Mouse (Mus musculus) limb, embryonic 11.5 days (tissue): Measurements from ENCODE around the gene Opcml. TPM values are rescaled to one million over a fixed set of nuclear protein-coding genes. Genes with fewer than 3 reads are reported as not detected.

Experiments used
- ATAC-seq: fragments of 200-750 bp; cut with Nextera tagmentation; 2 replicates; pipeline ENCODE4 v1.8.0; 2017; ENCODE audit warnings: low read depth; ENCODE audit not compliant: insufficient number of reproducible peaks, low FRiP score, low TSS enrichment
- DNase-seq: peaks from one replicate; pipeline ENCODE4 v3.0.0-alpha.2; 2015; ENCODE audit warnings: low spot score
- H3K27ac ChIP-seq: fragments of 300-500 bp; sonication (generic); replicated peaks from 2 replicates; pipeline ENCODE4 v1.5.1; 2014; ENCODE audit warnings: low read depth, mild to moderate bottlenecking, low read length
- H3K27me3 ChIP-seq: fragments of 300-500 bp; sonication (generic); 2 replicates; pipeline ENCODE4 v1.6.1; 2014; ENCODE audit warnings: mild to moderate bottlenecking, low read length, mixed read lengths; ENCODE audit not compliant: control insufficient read depth, insufficient read depth
- H3K36me3 ChIP-seq: fragments of 300-500 bp; sonication (generic); 2 replicates; pipeline ENCODE4 v1.6.1; 2014; ENCODE audit warnings: mild to moderate bottlenecking, low read length, moderate library complexity, mixed read lengths; ENCODE audit not compliant: control insufficient read depth, insufficient read depth
- H3K4me1 ChIP-seq: fragments of 300-500 bp; sonication (generic); 2 replicates; pipeline ENCODE4 v1.6.1; 2014; ENCODE audit warnings: low read length, mixed read lengths; ENCODE audit not compliant: control insufficient read depth, insufficient read depth
- H3K4me2 ChIP-seq: fragments of 300-500 bp; sonication (generic); 2 replicates; pipeline ENCODE4 v1.6.1; 2014; ENCODE audit warnings: low read depth, mild to moderate bottlenecking, moderate library complexity; ENCODE audit not compliant: severe bottlenecking
- H3K4me3 ChIP-seq: fragments of 300-500 bp; sonication (generic); 2 replicates; pipeline ENCODE4 v1.5.1; 2014; ENCODE audit warnings: low read depth, low read length
- H3K9ac ChIP-seq: fragments of 300-500 bp; sonication (generic); 2 replicates; pipeline ENCODE4 v1.6.1; 2014; ENCODE audit warnings: mild to moderate bottlenecking, low read length
- H3K9me3 ChIP-seq: fragments of 300-500 bp; sonication (generic); 2 replicates; pipeline ENCODE4 v1.6.1; 2016; ENCODE audit warnings: low read length; ENCODE audit not compliant: control insufficient read depth
- WGBS: fragments of 180-500 bp; shearing (Covaris S2); extraction: QIAGEN DNeasy Blood & Tissue Kit; methylation state at CpG from one replicate; pipeline ENCODE4 v1.1.7; 2014; 5-methylcytosine and 5-hydroxymethylcytosine counted together
- polyA plus RNA-seq: library from polyadenylated mRNA; unstranded; fragments of >200 nt; fragmentation: Nextera tagmentation; extraction: Ambion mirVana; gene quantifications from 2 replicates; pipeline ENCODE4 v1.2.1, GENCODE M21; 2014

Opcml gene
- polyA plus RNA-seq, 1 experiment from 2014 or later = 0.20 TPM

DNA sequence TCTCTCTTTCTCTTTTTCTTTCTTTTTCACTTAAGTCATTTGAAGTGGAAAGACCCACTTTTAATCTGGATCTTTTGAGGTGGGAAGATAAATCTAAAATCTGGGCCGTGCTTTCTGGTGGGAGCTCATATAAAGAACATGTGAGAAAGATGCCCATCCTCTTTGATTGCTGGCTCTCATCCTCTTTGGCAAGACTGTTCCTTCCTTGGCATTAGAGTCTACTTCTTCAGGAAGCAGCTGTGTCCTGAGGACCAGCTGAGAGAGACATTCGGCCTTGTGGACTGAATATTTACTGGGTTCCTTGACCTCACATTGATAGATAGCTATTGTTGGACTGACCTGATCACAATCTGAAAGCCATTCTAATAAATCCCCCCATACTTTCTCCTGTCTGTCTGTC lies 331.3 kb downstream of the Opcml start:
- Histone ChIP-seq H3K9ac (no peak overlapping the region), H3K4me1 (no peaks in the 10 kb centered on the region), H3K4me2 (no peak overlapping the region), H3K27ac (no peak overlapping the region), H3K4me3 (no peak overlapping the region), H3K27me3 (no peaks in the 10 kb centered on the region), H3K9me3 (no peaks in the 10 kb centered on the region), H3K36me3 (no peaks in the 10 kb centered on the region)
- ATAC-seq = no peak
- WGBS = 84% methylated on average over 2 of the region's 2 CpGs
- DNase-seq = no peak

DNA sequence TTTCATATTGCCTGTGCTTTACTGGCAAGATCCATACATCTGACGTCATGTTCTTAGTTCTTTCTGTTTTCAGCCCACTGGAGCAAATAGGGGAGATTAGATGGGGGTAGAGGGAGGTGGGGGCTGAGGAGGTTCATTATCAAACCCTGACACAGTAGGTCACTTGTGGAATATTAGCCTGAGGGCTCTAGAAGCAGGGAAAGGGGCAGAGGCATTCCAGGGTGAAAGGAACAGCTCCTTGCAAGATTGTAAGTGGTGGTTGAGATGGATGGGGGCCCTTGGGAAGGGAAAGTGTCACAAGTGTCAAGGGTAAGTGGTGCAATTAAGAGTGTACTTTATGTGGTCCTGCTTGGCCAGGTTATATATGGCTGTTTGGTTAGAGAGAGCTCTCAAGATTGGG lies 338.2 kb downstream of the Opcml start:
- Histone ChIP-seq H3K36me3 (no peaks in the 10 kb centered on the region), H3K4me1 (no peaks in the 10 kb centered on the region), H3K4me3 (no peak overlapping the region), H3K4me2 (no peak overlapping the region), H3K27ac (no peak overlapping the region), H3K9me3 (no peaks in the 10 kb centered on the region), H3K27me3 (no peaks in the 10 kb centered on the region), H3K9ac (no peak overlapping the region)
- 70% methylated on average over 1 of the region's 1 CpGs for WGBS
- no peak for ATAC-seq
- DNase-seq = no peak

- DNase-seq = no peak
- Histone ChIP-seq H3K4me3 (no peak overlapping the region), H3K4me2 (no peak overlapping the region), H3K27ac (no peak overlapping the region), H3K4me1 (no peaks in the 10 kb centered on the region), H3K36me3 (no peaks in the 10 kb centered on the region), H3K9ac (no peak overlapping the region), H3K27me3 (no peaks in the 10 kb centered on the region), H3K9me3 (no peaks in the 10 kb centered on the region)
- WGBS = 83% methylated on average over 1 of the region's 1 CpGs
- no peak for ATAC-seq
Observed at GRCm38 (mm10) chr9:28131521-28131920, 340.9 kb downstream of the Opcml start.

GRCm38 (mm10) chr9:28136614-28137013 lies 346.0 kb downstream of the Opcml start:
- Histone ChIP-seq H3K36me3 (no peaks in the 10 kb centered on the region), H3K9me3 (no peaks in the 10 kb centered on the region), H3K27me3 (no peaks in the 10 kb centered on the region), H3K27ac (no peak overlapping the region), H3K4me1 (no peaks in the 10 kb centered on the region), H3K9ac (no peak overlapping the region), H3K4me2 (no peak overlapping the region), H3K4me3 (no peak overlapping the region)
- ATAC-seq = no peak
- WGBS = 56% methylated on average over 2 of the region's 2 CpGs
- DNase-seq = no peak

DNA sequence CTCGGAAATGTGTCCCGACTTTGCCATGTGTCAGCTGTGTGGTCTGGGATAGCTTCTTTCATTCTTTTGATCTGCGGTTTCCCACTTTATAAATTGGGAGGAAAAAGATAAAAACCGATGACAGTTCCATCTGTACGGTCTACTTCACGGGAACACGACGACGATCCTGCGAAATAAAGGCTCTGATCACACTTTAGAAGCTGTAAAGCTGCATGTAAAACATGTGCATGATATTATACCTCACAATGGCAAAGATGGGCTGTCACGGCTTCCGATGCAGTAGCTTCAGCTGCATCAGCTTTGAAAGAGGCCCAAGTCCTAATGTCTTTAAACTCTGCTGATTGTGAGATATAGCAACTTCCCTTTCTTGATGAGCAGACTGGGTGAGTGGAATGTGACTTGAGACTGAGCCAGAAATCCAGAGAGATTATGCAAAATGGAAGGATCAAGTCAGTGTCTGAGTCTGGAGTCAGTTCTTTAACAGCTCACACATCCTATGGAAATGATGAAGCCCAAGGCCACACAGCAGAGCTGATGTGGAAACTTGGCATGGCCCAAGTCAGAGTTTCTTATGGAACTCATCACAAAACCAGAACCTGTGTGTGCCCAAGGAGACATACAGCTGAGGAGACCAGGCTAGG lies 349.5 kb downstream of the Opcml start:
- no peak overlapping the region for H3K27ac ChIP-seq
- no peak overlapping the region for H3K9ac ChIP-seq
- H3K36me3 ChIP-seq = no peaks in the 10 kb centered on the region
- no peak overlapping the region for H3K4me2 ChIP-seq
- H3K4me3 ChIP-seq = no peak overlapping the region
- H3K27me3 ChIP-seq = no peaks in the 10 kb centered on the region
- no peak for DNase-seq
- no peaks in the 10 kb centered on the region for H3K4me1 ChIP-seq
- H3K9me3 ChIP-seq = no peaks in the 10 kb centered on the region
- ATAC-seq = no peak
- 82% methylated on average over 12 of the region's 12 CpGs for WGBS

DNA sequence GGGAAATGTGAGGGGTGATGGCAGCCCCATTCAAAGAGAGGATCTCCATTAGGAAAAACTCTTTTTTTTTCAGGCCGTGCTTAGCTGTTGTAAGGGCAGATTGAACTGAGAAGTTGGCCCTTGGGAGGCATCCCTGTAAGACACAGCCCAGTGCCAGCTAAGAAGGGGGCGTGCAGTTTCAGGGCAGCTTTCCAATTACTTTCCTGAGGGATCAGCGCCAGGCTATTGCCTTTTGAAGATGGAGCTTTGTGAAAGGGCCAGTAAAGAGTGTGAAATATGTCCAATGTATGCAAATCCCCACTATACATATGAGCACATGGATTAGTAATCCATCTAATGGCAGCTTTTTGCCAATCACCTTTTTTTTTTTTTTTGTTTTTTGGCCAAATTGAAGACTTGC lies 358.9 kb downstream of the Opcml start:
- H3K36me3 ChIP-seq = no peaks in the 10 kb centered on the region
- H3K4me3 ChIP-seq = no peak overlapping the region
- H3K4me2 ChIP-seq = no peak overlapping the region
- H3K4me1 ChIP-seq = no peaks in the 10 kb centered on the region
- DNase-seq (no peak), ATAC-seq (no peak)
- WGBS = 91% methylated on average over 3 of the region's 3 CpGs
- no peaks in the 10 kb centered on the region for H3K27me3 ChIP-seq
- no peak overlapping the region for H3K9ac ChIP-seq
- no peaks in the 10 kb centered on the region for H3K9me3 ChIP-seq
- no peak overlapping the region for H3K27ac ChIP-seq

DNA sequence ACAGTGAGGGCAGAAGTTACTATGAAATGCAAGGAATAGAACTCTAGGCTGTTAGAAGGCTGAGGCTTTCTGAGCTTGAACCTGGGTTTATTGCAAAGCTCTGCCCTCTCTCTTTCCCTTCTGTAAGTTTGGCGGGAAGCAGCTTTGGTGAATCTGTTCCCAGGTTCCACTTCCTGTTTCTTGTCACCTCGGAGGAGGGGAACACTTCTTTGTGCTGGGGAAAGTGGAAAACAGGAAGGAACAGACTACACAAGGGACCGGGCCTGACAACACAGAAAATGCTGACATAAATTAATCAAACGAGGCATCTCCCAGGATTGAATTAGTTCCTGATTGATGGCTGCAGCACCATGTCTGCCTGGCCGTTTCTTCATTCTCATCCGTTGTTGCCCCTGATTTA lies 363.2 kb downstream of the Opcml start:
- DNase-seq (no peak), ATAC-seq (no peak)
- Histone ChIP-seq H3K4me1 (no peaks in the 10 kb centered on the region), H3K9ac (no peak overlapping the region), H3K36me3 (no peaks in the 10 kb centered on the region), H3K4me3 (no peak overlapping the region), H3K4me2 (no peak overlapping the region; the same call in 1 of the 2 replicates), H3K9me3 (no peaks in the 10 kb centered on the region), H3K27ac (no peak overlapping the region), H3K27me3 (no peaks in the 10 kb centered on the region)
- WGBS = 18% methylated on average over 6 of the region's 6 CpGs

DNA sequence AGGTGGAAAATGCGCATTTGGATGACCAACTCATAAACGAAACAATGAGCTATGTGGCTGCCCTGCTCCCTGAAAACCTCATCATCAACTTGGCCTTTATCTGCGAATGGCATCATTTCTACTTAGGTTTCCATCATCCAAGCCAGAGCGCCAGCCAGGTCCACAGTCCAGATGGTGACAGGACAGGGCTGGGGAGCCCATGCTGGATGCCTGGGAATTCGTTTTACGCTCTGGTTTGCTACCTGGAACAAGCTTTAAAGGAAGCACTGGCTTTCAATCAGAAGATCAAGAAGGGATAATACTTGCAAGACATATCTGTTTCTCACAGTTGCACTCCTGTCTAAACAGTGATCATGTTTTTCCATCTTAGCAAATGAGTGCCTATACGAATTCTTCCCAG lies 366.5 kb downstream of the Opcml start:
- Histone ChIP-seq H3K9ac (no peak overlapping the region), H3K4me1 (no peaks in the 10 kb centered on the region), H3K9me3 (no peaks in the 10 kb centered on the region), H3K4me3 (no peak overlapping the region), H3K36me3 (no peaks in the 10 kb centered on the region), H3K27me3 (no peaks in the 10 kb centered on the region), H3K27ac (no peak overlapping the region), H3K4me2 (no peak overlapping the region)
- 88% methylated on average over 7 of the region's 7 CpGs for WGBS
- ATAC-seq (no peak), DNase-seq (no peak)

DNA sequence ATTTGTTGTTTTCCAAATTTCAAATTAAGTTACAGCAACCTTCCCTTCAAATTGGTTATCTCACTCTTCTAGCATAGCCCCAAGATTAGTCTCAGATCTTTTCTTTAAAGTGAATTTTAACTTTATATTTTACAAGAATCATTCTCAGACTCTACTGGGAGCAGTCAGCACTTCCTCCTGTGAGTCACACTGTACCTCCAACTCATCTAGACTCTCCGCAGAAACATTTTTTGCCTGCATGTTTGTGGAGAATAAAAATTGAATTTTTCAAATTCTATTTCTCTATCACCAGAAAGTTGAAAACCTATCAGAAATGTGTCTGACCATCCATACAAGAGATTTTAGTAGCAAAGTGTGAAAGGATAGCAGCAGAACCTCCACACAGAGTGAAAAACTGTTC lies 370.4 kb downstream of the Opcml start:
- H3K27me3 ChIP-seq = no peaks in the 10 kb centered on the region
- H3K4me3 ChIP-seq = no peak overlapping the region
- no peak overlapping the region for H3K9ac ChIP-seq
- WGBS = 93% methylated on average over 1 of the region's 1 CpGs
- H3K36me3 ChIP-seq = no peaks in the 10 kb centered on the region
- no peaks in the 10 kb centered on the region for H3K9me3 ChIP-seq
- H3K4me2 ChIP-seq = no peak overlapping the region
- DNase-seq (no peak), ATAC-seq (no peak)
- no peaks in the 10 kb centered on the region for H3K4me1 ChIP-seq
- H3K27ac ChIP-seq = no peak overlapping the region
